Mouse (Mus musculus) neural tube, embryonic 15.5 days (tissue): ENCODE data around the gene Capn8. TPM values are rescaled to one million over a fixed set of nuclear protein-coding genes. Genes with fewer than 3 reads are reported as not detected.
A peak's percentile ranks its signal among the peaks of the same experiment; 100 is the strongest.

Experiments used
- ATAC-seq: fragments of 200-750 bp; cut with Nextera tagmentation; 2 replicates; pipeline ENCODE4 v1.8.0; 2017; ENCODE audit warnings: mild to moderate bottlenecking, moderate TSS enrichment, moderate library complexity; ENCODE audit not compliant: low FRiP score
- H3K27ac ChIP-seq: fragments of 300-500 bp; sonication (generic); replicated peaks from 2 replicates; pipeline ENCODE4 v1.5.1; 2015; ENCODE audit warnings: mild to moderate bottlenecking, inconsistent platforms
- H3K27me3 ChIP-seq: fragments of 300-500 bp; sonication (generic); replicated peaks from 2 replicates; pipeline ENCODE4 v1.6.1; 2015; ENCODE audit warnings: inconsistent platforms
- H3K36me3 ChIP-seq: fragments of 300-500 bp; sonication (generic); 2 replicates; pipeline ENCODE4 v1.6.1; 2015; ENCODE audit warnings: inconsistent platforms
- H3K4me1 ChIP-seq: fragments of 300-500 bp; sonication (generic); 2 replicates; pipeline ENCODE4 v1.6.1; 2015; ENCODE audit warnings: inconsistent platforms
- H3K4me2 ChIP-seq: fragments of 300-500 bp; sonication (generic); 2 replicates; pipeline ENCODE4 v1.6.1; 2015; ENCODE audit warnings: inconsistent platforms, mild to moderate bottlenecking, moderate library complexity
- H3K4me3 ChIP-seq: fragments of 300-500 bp; sonication (generic); replicated peaks from 2 replicates; pipeline ENCODE4 v1.5.1; 2015; ENCODE audit warnings: mild to moderate bottlenecking, inconsistent platforms
- H3K9ac ChIP-seq: fragments of 300-500 bp; sonication (generic); replicated peaks from 2 replicates; pipeline ENCODE4 v1.6.1; 2015; ENCODE audit warnings: mild to moderate bottlenecking, inconsistent platforms
- H3K9me3 ChIP-seq: fragments of 300-500 bp; sonication (generic); replicated peaks from 2 replicates; pipeline ENCODE4 v1.6.1; 2016; ENCODE audit warnings: inconsistent platforms
- WGBS: fragments of 180-500 bp; shearing (Covaris S2); methylation state at CpG from one replicate; pipeline ENCODE4 v1.1.7; 2015; ENCODE audit warnings: mixed read lengths; 5-methylcytosine and 5-hydroxymethylcytosine counted together
- polyA plus RNA-seq: library from polyadenylated mRNA; unstranded; fragments of >200 nt; fragmentation: Nextera tagmentation; extraction: Ambion mirVana; gene quantifications from 2 replicates; pipeline ENCODE4 v1.2.1, GENCODE M21; 2015

Gene Capn8
- polyA plus RNA-seq, 1 experiment from 2014 or later, result 0.08 TPM

DNA sequence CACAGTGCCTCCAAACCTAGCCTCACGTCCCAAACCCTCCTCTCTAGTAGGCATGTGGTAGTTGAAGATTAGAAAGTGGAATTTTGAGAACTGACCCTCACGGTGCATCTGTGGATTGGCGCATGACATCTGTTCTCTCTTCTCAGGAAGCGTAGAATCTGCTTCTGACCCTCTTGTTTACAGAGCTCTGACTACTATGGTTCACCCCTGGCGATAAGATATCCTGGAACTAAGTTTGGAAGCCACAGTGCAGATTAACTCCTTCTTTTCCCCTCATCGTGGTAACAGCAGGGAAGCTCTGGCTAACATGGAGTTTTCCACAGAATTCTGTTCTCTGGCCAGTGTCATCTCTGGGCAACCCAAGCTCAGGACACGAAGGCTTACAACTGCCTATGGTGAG lies 95.6 kb downstream of the Capn8 start:
- WGBS, result 79% methylated on average over 7 of the region's 7 CpGs
- no peak for ATAC-seq

DNA sequence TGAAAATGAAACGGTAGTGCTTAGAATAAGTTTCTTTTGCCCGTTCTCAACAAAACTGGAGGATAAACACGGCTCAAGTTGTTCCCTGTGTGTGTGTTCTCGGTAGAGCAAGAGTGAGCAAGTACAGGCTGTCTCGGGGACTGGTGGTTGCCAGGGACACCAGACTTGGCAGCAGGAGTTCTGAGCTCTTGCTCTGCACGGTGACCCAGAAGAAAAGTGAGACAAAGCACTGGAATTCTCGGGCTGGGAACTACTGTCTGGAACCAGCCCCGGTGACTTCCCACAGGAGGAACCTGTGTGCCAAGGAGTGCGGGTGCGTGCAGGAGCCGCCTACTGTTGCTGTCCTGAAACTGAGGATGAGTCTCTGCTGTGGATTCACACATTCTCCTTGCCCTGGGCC lies 98.9 kb downstream of the Capn8 start:
- peaks cover 20% of the 10 kb centered on the region; the same call in 1 of the 2 replicates for H3K4me1 ChIP-seq
- H3K9me3 ChIP-seq, result no peaks in the 10 kb centered on the region
- no peaks in the 10 kb centered on the region for H3K27me3 ChIP-seq
- 29% methylated on average over 11 of the region's 11 CpGs for WGBS
- ATAC-seq, result peak; percentile 53; the same call in 1 of the 2 replicates
- H3K27ac ChIP-seq, result no peak overlapping the region
- no peak overlapping the region for H3K4me2 ChIP-seq
- H3K9ac ChIP-seq, result no peak overlapping the region
- H3K36me3 ChIP-seq, result no peaks in the 10 kb centered on the region
- no peak overlapping the region for H3K4me3 ChIP-seq

More for the DNA sequence above, 95.6 kb downstream of the Capn8 start:
- H3K9me3 ChIP-seq, result no peaks in the 10 kb centered on the region
- H3K9ac ChIP-seq, result no peak overlapping the region
- no peaks in the 10 kb centered on the region for H3K36me3 ChIP-seq
- H3K4me1 ChIP-seq, result 0 out of 2 replicates have a peak, but pooled peaks cover 4% of the 10 kb centered on the region
- no peak overlapping the region for H3K4me2 ChIP-seq
- no peak overlapping the region for H3K27ac ChIP-seq
- no peak overlapping the region for H3K4me3 ChIP-seq
- no peaks in the 10 kb centered on the region for H3K27me3 ChIP-seq

DNA sequence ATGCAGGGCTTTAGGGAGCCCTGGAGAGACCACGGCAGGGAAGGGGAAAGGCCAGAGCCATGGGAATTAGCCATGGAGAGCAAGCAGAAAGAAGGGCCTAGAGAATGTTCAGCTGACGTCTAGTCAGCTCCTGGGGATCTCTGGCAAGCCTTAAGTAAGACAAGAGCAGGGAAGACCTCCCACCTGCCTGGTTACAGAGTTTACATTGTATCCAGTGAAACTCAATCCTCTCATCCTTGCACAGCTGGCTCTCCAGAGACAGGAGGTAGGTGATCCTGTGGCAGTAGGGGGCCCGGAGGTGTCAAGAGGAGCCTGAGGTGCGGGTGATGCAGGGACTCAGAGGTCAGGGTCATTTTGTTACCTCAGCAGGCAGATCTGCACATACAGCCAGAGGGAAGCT lies 100.0 kb downstream of the Capn8 start:
- WGBS, result 65% methylated on average over 4 of the region's 4 CpGs
- no peak overlapping the region for H3K9ac ChIP-seq
- H3K36me3 ChIP-seq, result no peaks in the 10 kb centered on the region
- ATAC-seq, result no peak
- no peak overlapping the region for H3K4me3 ChIP-seq
- H3K27me3 ChIP-seq, result no peaks in the 10 kb centered on the region
- no peaks in the 10 kb centered on the region for H3K9me3 ChIP-seq
- H3K27ac ChIP-seq, result no peak overlapping the region
- H3K4me2 ChIP-seq, result no peak overlapping the region
- peaks cover 20% of the 10 kb centered on the region; the same call in 1 of the 2 replicates for H3K4me1 ChIP-seq

GRCm38 (mm10) chr1:182667281-182667680 lies 102.5 kb downstream of the Capn8 start:
- no peak overlapping the region for H3K4me3 ChIP-seq
- H3K4me1 ChIP-seq, result peaks cover 30% of the 10 kb centered on the region
- H3K4me2 ChIP-seq, result no peak overlapping the region
- no peaks in the 10 kb centered on the region for H3K36me3 ChIP-seq
- WGBS, result 77% methylated on average over 3 of the region's 3 CpGs
- H3K9ac ChIP-seq, result no peak overlapping the region
- 0 out of 2 replicates have a peak, but pooled peaks cover 4% of the 10 kb centered on the region for H3K27me3 ChIP-seq
- H3K27ac ChIP-seq, result no peak overlapping the region
- ATAC-seq, result no peak
- H3K9me3 ChIP-seq, result no peaks in the 10 kb centered on the region

- H3K9me3 ChIP-seq, result no peaks in the 10 kb centered on the region
- peaks cover 26% of the 10 kb centered on the region for H3K4me1 ChIP-seq
- 0 out of 2 replicates have a peak, but pooled peaks cover 4% of the 10 kb centered on the region for H3K27me3 ChIP-seq
- WGBS, result 73% methylated on average over 11 of the region's 11 CpGs
- no peak for ATAC-seq
- no peak overlapping the region for H3K4me3 ChIP-seq
- H3K4me2 ChIP-seq, result no peak overlapping the region
- no peaks in the 10 kb centered on the region for H3K36me3 ChIP-seq
- H3K9ac ChIP-seq, result no peak overlapping the region
- H3K27ac ChIP-seq, result no peak overlapping the region
These were observed 104.9 kb downstream of the Capn8 start for GRCm38 (mm10) chr1:182669741-182670140.

DNA sequence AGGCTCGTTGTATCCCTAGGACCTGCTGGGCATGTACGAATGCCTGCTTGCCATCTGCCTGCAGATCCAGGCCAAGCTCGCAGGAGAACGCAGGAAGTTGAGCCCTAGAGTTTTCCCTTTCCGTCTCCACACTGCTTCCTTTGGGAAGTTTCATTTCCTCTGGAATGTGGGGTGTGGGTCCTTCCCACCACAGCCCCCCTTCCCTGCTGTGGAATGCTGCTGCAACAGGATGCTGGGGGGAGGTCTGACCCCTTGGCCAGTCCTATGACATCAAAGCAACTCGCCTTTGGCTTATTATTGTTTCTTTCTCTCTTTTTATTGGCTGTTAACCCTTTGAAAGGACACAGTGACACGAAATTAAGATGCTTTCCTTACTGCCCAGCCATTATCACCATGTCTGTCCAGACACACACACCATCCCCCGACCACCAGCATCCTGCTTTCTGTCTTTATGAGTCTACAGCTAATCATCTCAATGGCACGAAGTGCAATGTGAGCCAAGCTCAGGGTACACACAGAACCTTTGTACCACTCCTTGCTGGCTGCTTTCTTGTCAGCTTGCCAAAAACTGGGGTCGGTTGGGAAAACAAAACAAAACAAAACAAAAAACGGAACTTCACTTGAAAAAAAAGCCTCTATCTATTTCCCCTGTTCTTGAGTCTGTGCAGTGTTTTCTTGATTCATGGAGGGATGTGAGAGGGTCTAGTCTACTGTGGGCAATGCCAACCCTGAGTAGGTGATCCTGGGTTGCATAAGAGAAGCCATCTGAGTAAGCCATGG lies 105.9 kb downstream of the Capn8 start:
- H3K36me3 ChIP-seq, result no peaks in the 10 kb centered on the region
- H3K9me3 ChIP-seq, result no peaks in the 10 kb centered on the region
- ATAC-seq, result no peak
- no peak overlapping the region for H3K4me2 ChIP-seq
- H3K9ac ChIP-seq, result no peak overlapping the region
- WGBS, result 24% methylated on average over 11 of the region's 11 CpGs
- H3K4me3 ChIP-seq, result no peak overlapping the region
- H3K27me3 ChIP-seq, result 0 out of 2 replicates have a peak, but pooled peaks cover 4% of the 10 kb centered on the region
- no peak overlapping the region for H3K27ac ChIP-seq
- peaks cover 26% of the 10 kb centered on the region for H3K4me1 ChIP-seq

- Histone ChIP-seq H3K9me3 (no peaks in the 10 kb centered on the region), H3K4me2 (no peak overlapping the region), H3K36me3 (no peaks in the 10 kb centered on the region), H3K27me3 (0 out of 2 replicates have a peak, but pooled peaks cover 4% of the 10 kb centered on the region), H3K27ac (no peak overlapping the region), H3K4me1 (peaks cover 25% of the 10 kb centered on the region), H3K4me3 (no peak overlapping the region), H3K9ac (no peak overlapping the region)
- ATAC-seq, result no peak
- WGBS, result 27% methylated on average over 4 of the region's 4 CpGs
These were observed 106.5 kb downstream of the Capn8 start for GRCm38 (mm10) chr1:182671343-182671624.

DNA sequence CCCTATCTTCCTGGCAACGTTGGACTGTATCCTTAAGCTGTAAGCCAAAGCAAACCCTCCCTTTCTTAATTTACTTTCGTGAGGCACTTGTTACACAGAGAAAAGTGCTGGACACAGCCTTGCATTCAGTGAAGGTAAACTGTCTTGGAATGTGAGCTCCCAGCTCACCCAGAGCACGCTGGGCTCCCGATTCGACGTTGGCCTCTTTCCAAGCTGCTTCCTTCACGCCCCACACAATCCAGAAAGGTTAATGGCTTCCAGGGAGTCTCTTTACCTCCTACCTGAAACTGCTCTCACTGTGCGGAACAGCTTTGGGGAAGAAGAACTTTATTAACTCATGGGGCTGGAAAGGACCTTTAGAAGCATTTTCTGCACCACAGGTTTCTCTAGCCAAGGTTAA lies 110.5 kb downstream of the Capn8 start:
- H3K4me2 ChIP-seq, result no peak overlapping the region

GRCm38 (mm10) chr1:182678151-182678550 lies 113.3 kb downstream of the Capn8 start:
- Histone ChIP-seq H3K9me3 (no peaks in the 10 kb centered on the region), H3K9ac (no peak overlapping the region), H3K36me3 (no peaks in the 10 kb centered on the region), H3K27me3 (no peaks in the 10 kb centered on the region), H3K27ac (no peak overlapping the region), H3K4me2 (no peak overlapping the region), H3K4me3 (no peak overlapping the region), H3K4me1 (peaks cover 10% of the 10 kb centered on the region)
- no peak for ATAC-seq
- WGBS, result 96% methylated on average over 17 of the region's 17 CpGs

More for the DNA sequence above, 110.5 kb downstream of the Capn8 start:
- no peaks in the 10 kb centered on the region for H3K36me3 ChIP-seq
- no peaks in the 10 kb centered on the region for H3K9me3 ChIP-seq
- H3K4me1 ChIP-seq, result peaks cover 10% of the 10 kb centered on the region
- H3K9ac ChIP-seq, result no peak overlapping the region
- ATAC-seq, result no peak
- no peak overlapping the region for H3K4me3 ChIP-seq
- 0 out of 2 replicates have a peak, but pooled peaks cover 4% of the 10 kb centered on the region for H3K27me3 ChIP-seq
- 61% methylated on average over 8 of the region's 8 CpGs for WGBS
- H3K27ac ChIP-seq, result no peak overlapping the region

GRCm38 (mm10) chr1:182679169-182679568 lies 114.4 kb downstream of the Capn8 start:
- H3K4me1 ChIP-seq, result peaks cover 12% of the 10 kb centered on the region

GRCm38 (mm10) chr1:182679582-182679981 lies 114.8 kb downstream of the Capn8 start:
- ATAC-seq, result no peak
- WGBS, result 74% methylated on average over 7 of the region's 7 CpGs
- Histone ChIP-seq H3K36me3 (no peaks in the 10 kb centered on the region), H3K4me1 (peaks cover 12% of the 10 kb centered on the region), H3K27ac (no peak overlapping the region), H3K4me2 (no peak overlapping the region), H3K27me3 (no peaks in the 10 kb centered on the region), H3K9ac (no peak overlapping the region), H3K9me3 (no peaks in the 10 kb centered on the region), H3K4me3 (no peak overlapping the region)

More at GRCm38 (mm10) chr1:182679169-182679568, 114.4 kb downstream of the Capn8 start:
- Histone ChIP-seq H3K4me3 (no peak overlapping the region), H3K27ac (no peak overlapping the region), H3K9me3 (no peaks in the 10 kb centered on the region), H3K27me3 (no peaks in the 10 kb centered on the region), H3K4me2 (no peak overlapping the region), H3K9ac (no peak overlapping the region), H3K36me3 (no peaks in the 10 kb centered on the region)
- WGBS, result 71% methylated on average over 3 of the region's 3 CpGs
- no peak for ATAC-seq
